Mouse (Mus musculus) ES-E14 (cell line): Measurements from ENCODE around the gene Hyal1.

ENCODE experiments used
- MAFK ChIP-seq: IDR thresholded peaks from 2 replicates; pipeline ENCODE4 v1.6.1; 2014; ENCODE audit warnings: mild to moderate bottlenecking, low read depth, low read length, inconsistent platforms; ENCODE audit not compliant: insufficient read depth
- ZC3H11A ChIP-seq: IDR thresholded peaks from 2 replicates; pipeline ENCODE4 v1.6.1; 2012; ENCODE audit warnings: low read depth, mild to moderate bottlenecking, inconsistent platforms, low read length, borderline replicate concordance
- ZNF384 ChIP-seq: IDR thresholded peaks from 2 replicates; pipeline ENCODE4 v1.6.1; 2012; ENCODE audit warnings: low read depth, low read length, inconsistent platforms

- TF ChIP-seq ZC3H11A (no peak), MAFK (no peak), ZNF384 (no peak)
Observed at GRCm38 (mm10) chr9:107554319-107554825, 22.4 kb upstream of the Hyal1 start.
